Mouse (Mus musculus): ENCODE results near the gene B3gnt2.

Gene B3gnt2

GRCm38 (mm10) chr11:22847732-22848648 is 12.8 kb downstream of the B3gnt2 start:
- DNase-seq (ENCODE audit: low read depth, low spot score): no peak

- DNase-seq (ENCODE audit: low read depth, low spot score): no peak
Measured at GRCm38 (mm10) chr11:22846960-22847731, 13.6 kb downstream of the B3gnt2 start.

GRCm38 (mm10) chr11:22846093-22846835 is 14.5 kb downstream of the B3gnt2 start:
- no peak for DNase-seq (ENCODE audit: low read depth, low spot score)

GRCm38 (mm10) chr11:22844754-22845718 is 15.7 kb downstream of the B3gnt2 start:
- DNase-seq (ENCODE audit: low read depth, low spot score): no peak

- DNase-seq (ENCODE audit: low read depth, low spot score): no peak
Measured at GRCm38 (mm10) chr11:22839456-22839855, 21.3 kb downstream of the B3gnt2 start.

GRCm38 (mm10) chr11:22838361-22838760 is 22.4 kb downstream of the B3gnt2 start:
- no peak for DNase-seq (ENCODE audit: low read depth, low spot score)

- no peak for DNase-seq (ENCODE audit: low read depth, low spot score)
Measured at GRCm38 (mm10) chr11:22836269-22836668, 24.5 kb downstream of the B3gnt2 start.

GRCm38 (mm10) chr11:22832600-22832999 is 28.2 kb downstream of the B3gnt2 start:
- DNase-seq (ENCODE audit: low read depth, low spot score): no peak

- no peak for DNase-seq (ENCODE audit: low read depth, low spot score)
Measured at GRCm38 (mm10) chr11:22831916-22832315, 28.8 kb downstream of the B3gnt2 start.

GRCm38 (mm10) chr11:22830684-22831083 is 30.1 kb downstream of the B3gnt2 start:
- no peak for DNase-seq (ENCODE audit: low read depth, low spot score)

- no peak for DNase-seq (ENCODE audit: low read depth, low spot score)
Measured at GRCm38 (mm10) chr11:22830179-22830611, 30.6 kb downstream of the B3gnt2 start.

- DNase-seq (ENCODE audit: low read depth, low spot score): no peak
Measured at GRCm38 (mm10) chr11:22828988-22829632, 31.7 kb downstream of the B3gnt2 start.

GRCm38 (mm10) chr11:22827514-22828080 is 33.2 kb downstream of the B3gnt2 start:
- no peak for DNase-seq (ENCODE audit: low read depth, low spot score)

- DNase-seq (ENCODE audit: low read depth, low spot score): no peak
Measured at GRCm38 (mm10) chr11:22826665-22827064, 34.1 kb downstream of the B3gnt2 start.

GRCm38 (mm10) chr11:22826051-22826450 is 34.7 kb downstream of the B3gnt2 start:
- no peak for DNase-seq (ENCODE audit: low read depth, low spot score)

GRCm38 (mm10) chr11:22825548-22825947 is 35.2 kb downstream of the B3gnt2 start:
- no peak for DNase-seq (ENCODE audit: low read depth, low spot score)

- DNase-seq (ENCODE audit: low read depth, low spot score): no peak
Measured at GRCm38 (mm10) chr11:22824049-22824705, 36.6 kb downstream of the B3gnt2 start.

- DNase-seq (ENCODE audit: low read depth, low spot score): no peak
Measured at GRCm38 (mm10) chr11:22821243-22821642, 39.5 kb downstream of the B3gnt2 start.

GRCm38 (mm10) chr11:22818371-22818770 is 42.4 kb downstream of the B3gnt2 start:
- no peak for DNase-seq (ENCODE audit: low read depth, low spot score)

All from c-Kit-negative CD71-positive TER-119-positive erythroid progenitor cells, embryonic 14.5 days (primary cell).